Mouse (Mus musculus) layer of hippocampus, postnatal 14 days (tissue): ENCODE measurements around the gene Tecpr2. TPM values are rescaled to one million over a fixed set of nuclear protein-coding genes. Genes with fewer than 3 reads are reported as not detected.

Experiments
- DNase-seq, 2 experiments: peaks; one replicate each; pipeline ENCODE4 v3.0.0; 2021 to 2022; ENCODE audit warnings: low spot score in 2 of 2, mixed read lengths in 1 of 2
- total RNA-seq, 2 experiments: library from RNA; stranded (reverse); gene quantifications; 2 replicates each; pipeline ENCODE4 v1.2.3; 2021

The Tecpr2 gene
- total RNA-seq, 2 experiments from 2014 or later, result 38.5 to 39.7 TPM

- no peak for DNase-seq
Observed at GRCm38 (mm10) chr12:111000956-111001355, 111.9 kb downstream of the Tecpr2 start.

GRCm38 (mm10) chr12:111004142-111004541, 115.1 kb downstream of the Tecpr2 start:
- no peak for DNase-seq

GRCm38 (mm10) chr12:111005803-111006202, 116.7 kb downstream of the Tecpr2 start:
- DNase-seq, result no peak

- DNase-seq, result no peak
Observed at GRCm38 (mm10) chr12:111006339-111006738, 117.3 kb downstream of the Tecpr2 start.

- no peak for DNase-seq
Observed at GRCm38 (mm10) chr12:111007134-111008103, 118.4 kb downstream of the Tecpr2 start.

GRCm38 (mm10) chr12:111008500-111009490, 119.7 kb downstream of the Tecpr2 start:
- no peak for DNase-seq

- no peak for DNase-seq
Observed at GRCm38 (mm10) chr12:111009615-111010257, 120.7 kb downstream of the Tecpr2 start.

GRCm38 (mm10) chr12:111016807-111017206, 127.7 kb downstream of the Tecpr2 start:
- no peak for DNase-seq

- no peak for DNase-seq
Observed at GRCm38 (mm10) chr12:111018068-111018467, 129.0 kb downstream of the Tecpr2 start.

GRCm38 (mm10) chr12:111019086-111019485, 130.0 kb downstream of the Tecpr2 start:
- no peak for DNase-seq

- DNase-seq, result no peak
Observed at GRCm38 (mm10) chr12:111021138-111021537, 132.1 kb downstream of the Tecpr2 start.

- no peak for DNase-seq
Observed at GRCm38 (mm10) chr12:111021577-111021976, 132.5 kb downstream of the Tecpr2 start.

Other genes with a start within 250 kb of the Tecpr2 start
- not detected for gene 1700001K19Rik, start 206.6 kb upstream of the Tecpr2 start, total RNA-seq
- 100 to 1,000 TPM; 938 to 989 TPM for gene Hsp90aa1, start 186.5 kb upstream of the Tecpr2 start, total RNA-seq
- gene Wdr20, start 151.3 kb upstream of the Tecpr2 start, total RNA-seq, result 10 to 100 TPM; 36.9 to 42.8 TPM
- 1 to 10 TPM; 7.3 to 9.8 TPM for gene Mok, start 48.3 kb upstream of the Tecpr2 start, total RNA-seq
- gene Zfp839, start 39.0 kb upstream of the Tecpr2 start, total RNA-seq, result 10 to 100 TPM in 1 of 2 experiments, 1 to 10 TPM in 1; 9.8 to 11.2 TPM
- gene Cinp, start 119 bp upstream of the Tecpr2 start, total RNA-seq, result 10 to 100 TPM; 83.3 to 87.3 TPM
- 10 to 100 TPM in 1 of 2 experiments, 1 to 10 TPM in 1; 9.6 to 10.1 TPM for gene Ankrd9, start 89.8 kb downstream of the Tecpr2 start, total RNA-seq
- 10 to 100 TPM; 17.6 to 19.2 TPM for gene Rcor1, start 150.1 kb downstream of the Tecpr2 start, total RNA-seq